Mouse (Mus musculus): ENCODE results near the gene Aacs. TPM values are rescaled to one million over a fixed set of nuclear protein-coding genes. Genes with fewer than 3 reads are reported as not detected.

Aacs gene
- total and polyA plus RNA-seq, 3 experiments, result 32.8 to 79.5 TPM; not detected in 1

- Histone ChIP-seq H3K27ac (ENCODE audit: control insufficient read depth, low read depth, low read length) (peak overlapping the region; percentile 38; the same call in 1 of the 2 replicates), H3K4me3 (ENCODE audit: control insufficient read depth in 1 of 2, insufficient read depth in 1 of 2, low read depth in 2 of 2, low read length in 2 of 2) (no peak overlapping the region), H3K9me3 (replicated peaks; ENCODE audit: insufficient read depth, low read length) (no peaks in the 10 kb centered on the region), H3K27me3 (ENCODE audit: control insufficient read depth in 1 of 2, insufficient read depth in 2 of 2, low read length in 2 of 2) (no peaks in the 10 kb centered on the region), H3K4me1 (ENCODE audit: control insufficient read depth in 1 of 2, insufficient read depth in 2 of 2, low read length in 2 of 2) (peaks cover 18 to 31% of the 10 kb centered on the region in 2 experiments), H3K79me2 (ENCODE audit: control insufficient read depth, insufficient read depth, low read length, poor library complexity) (peaks cover 14% of the 10 kb centered on the region), H3K9ac (ENCODE audit: control insufficient read depth, low read depth, low read length, poor library complexity, severe bottlenecking) (no peak overlapping the region), H3K36me3 (ENCODE audit: control insufficient read depth in 1 of 2, insufficient read depth in 2 of 2, low read length in 2 of 2) (peaks cover 6 to 39% of the 10 kb centered on the region in 2 experiments)
- DNase-seq (ENCODE audit: low read depth, low spot score), result no peak
- TF ChIP-seq ZMIZ1 (IDR thresholded peaks at IDR 0.05; ENCODE audit: low read depth, low read length) (no peak), E2F4 (IDR thresholded peaks at IDR 0.05; ENCODE audit: borderline replicate concordance, low read depth, low read length) (no peak), RCOR1 (IDR thresholded peaks at IDR 0.05; ENCODE audit: low read depth, low read length) (0 out of 2 replicates have a peak, but pooled peaks have one; percentile 24), MAFK (IDR thresholded peaks at IDR 0.05; ENCODE audit: borderline replicate concordance, low read depth, low read length) (no peak), GATA1 (IDR thresholded peaks at IDR 0.05; ENCODE audit: low read depth, low read length) (0 out of 2 replicates have a peak, but pooled peaks have one; percentile 36), EP300 (IDR thresholded peaks at IDR 0.05; ENCODE audit: low read depth in 1 of 2, low read length in 2 of 2) (peak; percentile 49 to 76; a peak in 3 of 4 replicates), USF2 (IDR thresholded peaks at IDR 0.05; ENCODE audit: borderline replicate concordance in 1 of 2, insufficient read depth in 1 of 2, low read depth in 1 of 2, low read length in 2 of 2) (no peak), TCF12 (IDR thresholded peaks at IDR 0.05; ENCODE audit: low read depth, low read length) (peak; percentile 79), POLR2AphosphoS5 (IDR thresholded peaks at IDR 0.05; ENCODE audit: borderline replicate concordance, low read depth, low read length) (no peak), SIN3A (IDR thresholded peaks at IDR 0.05; ENCODE audit: low read length) (0 out of 2 replicates have a peak, but pooled peaks have one; percentile 12), HCFC1 (IDR thresholded peaks at IDR 0.05; ENCODE audit: low read depth, low read length) (no peak), MAX (IDR thresholded peaks at IDR 0.05; ENCODE audit: low read length) (no peak), POLR2AphosphoS2 (IDR thresholded peaks at IDR 0.05; ENCODE audit: low read length) (no peak), CHD1 (IDR thresholded peaks at IDR 0.05; ENCODE audit: low read depth, low read length) (no peak), MXI1 (IDR thresholded peaks at IDR 0.05; ENCODE audit: low read depth, low read length) (no peak), ETS1 (IDR thresholded peaks at IDR 0.05; ENCODE audit: low read depth, low read length) (0 out of 2 replicates have a peak, but pooled peaks have one; percentile 12), CTCF (IDR thresholded peaks at IDR 0.05 in 2 of 3, conservative IDR thresholded peaks at IDR 0.05 in 1 of 3; ENCODE audit: control insufficient read depth in 1 of 3, insufficient read depth in 1 of 3, low read depth in 2 of 3, low read length in 3 of 3, poor library complexity in 1 of 3, severe bottlenecking in 1 of 3) (peak in 1 of 3 experiments; percentile 11; a peak in 1 of 6 replicates), TAL1 (IDR thresholded peaks at IDR 0.05; ENCODE audit: low read length) (0 out of 2 replicates have a peak, but pooled peaks have one; percentile 25), JUND (IDR thresholded peaks at IDR 0.05; ENCODE audit: low read depth, low read length) (no peak), POLR2A (IDR thresholded peaks at IDR 0.05; ENCODE audit: control insufficient read depth in 1 of 2, insufficient read depth in 1 of 2, low read depth in 1 of 2, low read length in 2 of 2, poor library complexity in 1 of 2) (no peak), UBTF (IDR thresholded peaks at IDR 0.05; ENCODE audit: borderline replicate concordance, insufficient read depth, low read depth, low read length) (no peak), ZC3H11A (IDR thresholded peaks at IDR 0.05; ENCODE audit: low read depth, low read length) (no peak)
Observed at GRCm38 (mm10) chr5:125456100-125456499, 19.5 kb upstream of the Aacs start.
